Mouse (Mus musculus) myocyte (in vitro differentiated cells): Measurements from ENCODE around the gene Shroom3. TPM values are rescaled to one million over a fixed set of nuclear protein-coding genes. Genes with fewer than 3 reads are reported as not detected.
"Not testable (repeated sequence)": the region's sequence is repeated elsewhere in the genome, so short reads cannot be mapped to it uniquely, and the experiment has no call there.

Source experiments
- H3K27me3 ChIP-seq: one replicate; pipeline ENCODE4 v1.6.1; 2011; ENCODE audit not compliant: control insufficient read depth, insufficient read depth, insufficient read length
- H3K36me3 ChIP-seq: one replicate; pipeline ENCODE4 v1.6.1; 2011; ENCODE audit not compliant: control insufficient read depth, insufficient read depth
- H3K4me2 ChIP-seq: one replicate; pipeline ENCODE4 v1.6.1; 2011; ENCODE audit warnings: low read depth, control low read depth
- H3K4me3 ChIP-seq: one replicate; pipeline ENCODE4 v1.5.1; 2011; ENCODE audit warnings: mild to moderate bottlenecking, control low read depth, moderate library complexity
- H3K79me2 ChIP-seq: one replicate; pipeline ENCODE4 v1.6.1; 2011; ENCODE audit not compliant: control insufficient read depth, insufficient read depth
- H3ac ChIP-seq: one replicate; pipeline ENCODE4 v1.6.1; 2011; ENCODE audit not compliant: control insufficient read depth, insufficient read length
- CEBPB ChIP-seq: IDR thresholded peaks from 2 replicates; pipeline ENCODE4 v1.6.1; 2011; ENCODE audit warnings: mild to moderate bottlenecking, moderate library complexity; ENCODE audit not compliant: poor library complexity, insufficient read depth, severe bottlenecking
- E2F4 ChIP-seq: IDR thresholded peaks from one replicate; pipeline ENCODE4 v1.6.1; 2011; ENCODE audit warnings: mild to moderate bottlenecking, control low read depth, moderate library complexity; ENCODE audit not compliant: insufficient read depth
- MAX ChIP-seq: IDR thresholded peaks from one replicate; pipeline ENCODE4 v1.6.1; 2011; ENCODE audit warnings: low read depth, mild to moderate bottlenecking, control low read depth
- MYOD1 ChIP-seq, 3 experiments: IDR thresholded peaks; one replicate each; pipeline ENCODE4 v1.6.1; 2011; ENCODE audit warnings: control low read depth in 2 of 3, low read depth in 2 of 3, mild to moderate bottlenecking in 2 of 3, moderate library complexity in 1 of 3; ENCODE audit not compliant: insufficient read length in 2 of 3, control insufficient read depth in 1 of 3
- MYOG ChIP-seq, 3 experiments: IDR thresholded peaks; one replicate each; pipeline ENCODE4 v1.6.1; 2011; ENCODE audit warnings: control low read depth in 2 of 3, low read depth in 2 of 3, mild to moderate bottlenecking in 2 of 3; ENCODE audit not compliant: insufficient read length in 2 of 3, control insufficient read depth in 1 of 3, insufficient read depth in 1 of 3
- POLR2A ChIP-seq: IDR thresholded peaks from one replicate; pipeline ENCODE4 v1.6.1; 2011; ENCODE audit warnings: low read depth, mild to moderate bottlenecking, control low read depth, moderate library complexity; ENCODE audit not compliant: insufficient read length
- POLR2AphosphoS2 ChIP-seq: IDR thresholded peaks from one replicate; pipeline ENCODE4 v1.6.1; 2011; ENCODE audit warnings: low read depth, control low read depth; ENCODE audit not compliant: insufficient read length
- REST ChIP-seq: IDR thresholded peaks from one replicate; pipeline ENCODE4 v1.6.1; 2011; ENCODE audit warnings: mild to moderate bottlenecking, control low read depth, moderate library complexity; ENCODE audit not compliant: insufficient read depth, insufficient read length
- SRF ChIP-seq: IDR thresholded peaks from one replicate; pipeline ENCODE4 v1.6.1; 2011; ENCODE audit warnings: low read depth; ENCODE audit not compliant: control insufficient read depth, insufficient read length
- TCF12 ChIP-seq: IDR thresholded peaks from one replicate; pipeline ENCODE4 v1.6.1; 2011; ENCODE audit warnings: mild to moderate bottlenecking, control low read depth; ENCODE audit not compliant: poor library complexity, insufficient read depth, severe bottlenecking
- TCF3 ChIP-seq: IDR thresholded peaks from one replicate; pipeline ENCODE4 v1.6.1; 2011; ENCODE audit warnings: low read depth, control low read depth; ENCODE audit not compliant: insufficient read length
- USF1 ChIP-seq: IDR thresholded peaks from one replicate; pipeline ENCODE4 v1.6.1; 2011; ENCODE audit warnings: low read depth, mild to moderate bottlenecking, control low read depth, moderate library complexity
- polyA plus RNA-seq: library from polyadenylated mRNA; unstranded; fragments of >200 nt; fragmentation: generic; extraction: Trizol; gene quantifications from one replicate; pipeline ENCODE4 v1.2.1, GENCODE M21; 2012; ENCODE audit warnings: missing spikeins

Gene Shroom3
- polyA plus RNA-seq, 1 experiment, result 7.1 TPM

- Histone ChIP-seq H3K79me2 (no peaks in the 10 kb centered on the region), H3K36me3 (no peaks in the 10 kb centered on the region), H3ac (no peak overlapping the region), H3K27me3 (no peaks in the 10 kb centered on the region), H3K4me2 (no peak overlapping the region), H3K4me3 (no peak overlapping the region)
- TF ChIP-seq USF1 (no peak), MAX (no peak), MYOG (IDR thresholded peaks at IDR 0.05; ENCODE audit: control insufficient read depth in 1 of 3, insufficient read depth in 1 of 3, insufficient read length in 2 of 3, low read depth in 2 of 3) (no peak), MYOD1 (IDR thresholded peaks at IDR 0.05; ENCODE audit: control insufficient read depth in 1 of 3, insufficient read length in 2 of 3, low read depth in 2 of 3) (no peak), REST (no peak), POLR2A (no peak), CEBPB (no peak), SRF (no peak)
Measured at GRCm38 (mm10) chr5:92921728-92922127, 238.5 kb downstream of the Shroom3 start.

- not testable (repeated sequence) for H3K36me3 ChIP-seq, H3ac ChIP-seq, H3K79me2 ChIP-seq, H3K4me2 ChIP-seq, H3K27me3 ChIP-seq, H3K4me3 ChIP-seq
Measured at GRCm38 (mm10) chr5:92922981-92923380, 239.7 kb downstream of the Shroom3 start.

DNA sequence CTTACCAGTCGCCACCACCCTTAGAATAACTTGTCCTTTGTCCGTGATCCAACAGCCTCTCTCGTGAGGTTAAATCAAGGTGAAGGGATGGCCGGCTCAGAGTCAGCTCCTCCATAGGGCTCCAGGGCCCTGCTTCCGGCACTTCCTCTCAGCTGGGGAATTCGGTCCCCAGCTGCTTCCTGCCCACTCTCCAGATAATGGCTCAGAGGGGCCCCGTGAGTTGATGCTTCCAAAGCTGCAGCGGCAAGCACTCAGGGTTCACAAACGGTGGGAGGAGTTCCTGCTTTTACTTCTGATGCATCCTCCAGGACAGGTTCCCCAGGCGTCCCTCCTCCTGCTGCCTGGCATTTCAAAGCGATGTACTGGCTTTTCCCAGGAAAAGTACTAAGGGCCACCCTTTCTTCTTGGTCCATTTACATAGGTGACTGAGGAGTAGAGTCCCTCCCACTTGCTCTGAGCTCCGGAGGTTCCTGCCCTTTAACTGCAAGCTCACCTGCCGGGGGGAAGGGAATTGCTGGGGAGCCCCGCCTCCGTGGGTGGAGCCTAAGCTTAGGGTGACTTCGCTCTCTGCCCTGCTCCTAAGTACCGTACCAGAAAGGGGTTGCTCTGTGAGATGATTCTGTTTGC is 241.7 kb downstream of the Shroom3 start:
- Histone ChIP-seq H3K79me2 (no peaks in the 10 kb centered on the region), H3ac (no peak overlapping the region), H3K27me3 (no peaks in the 10 kb centered on the region), H3K36me3 (no peaks in the 10 kb centered on the region), H3K4me2 (no peak overlapping the region), H3K4me3 (no peak overlapping the region)
- TF ChIP-seq USF1, result no peak
- no peak for TF ChIP-seq POLR2A
- TF ChIP-seq MAX, result no peak
- no peak for TF ChIP-seq POLR2AphosphoS2
- TF ChIP-seq CEBPB, result no peak
- no peak for TF ChIP-seq MYOD1 (IDR thresholded peaks at IDR 0.05; ENCODE audit: control insufficient read depth in 1 of 3, insufficient read length in 2 of 3, low read depth in 2 of 3)
- no peak for TF ChIP-seq REST
- TF ChIP-seq TCF3, result no peak
- TF ChIP-seq E2F4, result no peak
- TF ChIP-seq SRF, result no peak
- TF ChIP-seq MYOG (IDR thresholded peaks at IDR 0.05; ENCODE audit: control insufficient read depth in 1 of 3, insufficient read depth in 1 of 3, insufficient read length in 2 of 3, low read depth in 2 of 3), result no peak
- no peak for TF ChIP-seq TCF12

DNA sequence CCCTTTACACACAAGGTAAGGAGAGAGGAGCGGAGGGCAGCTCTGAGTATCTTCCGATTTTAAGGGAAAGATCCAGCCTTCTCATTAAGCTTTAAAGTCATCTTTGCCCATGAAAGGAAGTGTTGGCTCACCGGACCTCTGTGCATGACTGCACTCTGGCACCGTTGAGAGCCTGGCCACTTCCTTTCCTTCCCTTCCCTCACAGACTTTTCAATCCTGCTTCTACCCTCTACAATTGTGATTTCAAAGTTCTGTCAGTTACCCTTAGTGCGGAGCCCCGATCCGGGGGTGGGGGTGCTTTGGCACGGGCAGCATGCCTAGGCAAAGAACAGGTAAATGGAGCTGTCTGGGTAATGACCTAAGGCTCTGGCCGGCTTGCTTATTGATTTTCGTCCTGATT is 244.4 kb downstream of the Shroom3 start:
- H3K4me2 ChIP-seq, result no peak overlapping the region
- H3ac ChIP-seq, result no peak overlapping the region
- H3K36me3 ChIP-seq, result no peaks in the 10 kb centered on the region
- no peaks in the 10 kb centered on the region for H3K79me2 ChIP-seq
- no peak for TF ChIP-seq SRF
- TF ChIP-seq MAX, result no peak
- no peak for TF ChIP-seq TCF12
- TF ChIP-seq POLR2AphosphoS2, result no peak
- no peak for TF ChIP-seq MYOG (IDR thresholded peaks at IDR 0.05; ENCODE audit: control insufficient read depth in 1 of 3, insufficient read depth in 1 of 3, insufficient read length in 2 of 3, low read depth in 2 of 3)
- TF ChIP-seq MYOD1 (IDR thresholded peaks at IDR 0.05; ENCODE audit: control insufficient read depth in 1 of 3, insufficient read length in 2 of 3, low read depth in 2 of 3), result no peak
- TF ChIP-seq USF1, result no peak
- no peak for TF ChIP-seq REST
- TF ChIP-seq CEBPB, result no peak
- no peak for TF ChIP-seq POLR2A
- no peak for TF ChIP-seq TCF3
- no peak overlapping the region for H3K4me3 ChIP-seq
- H3K27me3 ChIP-seq, result no peaks in the 10 kb centered on the region

DNA sequence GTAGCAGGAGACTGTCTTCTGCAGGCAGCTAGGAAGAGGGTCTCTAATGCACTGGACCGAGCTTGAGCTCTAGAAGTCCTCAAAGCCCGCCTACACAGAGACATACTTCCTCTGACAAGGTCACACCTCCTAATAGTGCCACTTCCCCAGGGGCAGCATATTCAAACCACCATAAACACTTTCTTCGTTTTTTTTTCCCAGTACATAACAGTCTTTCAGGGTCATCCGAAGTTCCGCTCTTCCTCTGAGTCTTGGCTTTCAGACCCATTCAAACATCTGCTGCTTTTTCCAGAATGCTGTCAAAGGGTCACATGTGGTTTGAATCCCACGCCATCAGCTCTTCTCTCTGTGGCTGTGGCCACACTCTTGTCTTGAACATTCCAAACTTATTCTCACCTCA is 247.3 kb downstream of the Shroom3 start:
- H3ac ChIP-seq, result no peak overlapping the region

More for the DNA sequence above, 247.3 kb downstream of the Shroom3 start:
- no peaks in the 10 kb centered on the region for H3K27me3 ChIP-seq
- no peaks in the 10 kb centered on the region for H3K79me2 ChIP-seq
- no peaks in the 10 kb centered on the region for H3K36me3 ChIP-seq
- no peak for TF ChIP-seq TCF3
- no peak for TF ChIP-seq E2F4
- no peak for TF ChIP-seq MYOD1 (IDR thresholded peaks at IDR 0.05; ENCODE audit: control insufficient read depth in 1 of 3, insufficient read length in 2 of 3, low read depth in 2 of 3)
- no peak for TF ChIP-seq SRF
- no peak for TF ChIP-seq TCF12
- no peak for TF ChIP-seq USF1
- no peak for TF ChIP-seq REST
- TF ChIP-seq POLR2A, result no peak
- TF ChIP-seq MYOG (IDR thresholded peaks at IDR 0.05; ENCODE audit: control insufficient read depth in 1 of 3, insufficient read depth in 1 of 3, insufficient read length in 2 of 3, low read depth in 2 of 3), result no peak
- TF ChIP-seq POLR2AphosphoS2, result no peak
- TF ChIP-seq MAX, result no peak
- TF ChIP-seq CEBPB, result no peak
- H3K4me3 ChIP-seq, result no peak overlapping the region
- no peak overlapping the region for H3K4me2 ChIP-seq
